Mouse (Mus musculus) inflammation-experienced regulatory T-cells (primary cell): ENCODE measurements around the gene Sptbn1. TPM values are rescaled to one million over a fixed set of nuclear protein-coding genes. Genes with fewer than 3 reads are reported as not detected.

Source experiments
- polyA plus RNA-seq, 2 experiments: library from polyadenylated mRNA; unstranded; fragments of 100-300 nt; shearing (Covaris generic); gene quantifications; one replicate each; pipeline ENCODE4 v1.2.1; 2017

Sptbn1 gene
- polyA plus RNA-seq: 100 to 1,000 TPM in 1 of 2 experiments, 10 to 100 TPM in 1; 75.3 to 114 TPM

GRCm38 (mm10) chr11:30267892-30268647, at the start of gene Sptbn1:
Gene Sptbn1 (minus strand): TSS chr11:30268175.

Other genes with a start within 250 kb of the Sptbn1 start
- gene Eml6, start 242.1 kb downstream of the Sptbn1 start, polyA plus RNA-seq: 1 to 10 TPM in 1 of 2 experiments, under 1 TPM in 1; 0.58 to 1.2 TPM
- not detected for gene 4930505A04Rik, start 203.7 kb upstream of the Sptbn1 start, polyA plus RNA-seq